Mouse (Mus musculus) liver, embryonic 11.5 days (tissue): ENCODE data around the gene Parpbp. TPM values are rescaled to one million over a fixed set of nuclear protein-coding genes. Genes with fewer than 3 reads are reported as not detected.

Source experiments
- ATAC-seq: fragments of 200-750 bp; cut with Nextera tagmentation; replicated peaks from 2 replicates; pipeline ENCODE4 v1.8.0; 2017; ENCODE audit warnings: moderate number of reproducible peaks, mild to moderate bottlenecking, moderate TSS enrichment, moderate library complexity; ENCODE audit not compliant: low FRiP score
- DNase-seq: peaks from one replicate; pipeline ENCODE4 v3.0.0-alpha.2; 2017; ENCODE audit warnings: low spot score
- H3K27ac ChIP-seq: fragments of 300-500 bp; sonication (generic); 2 replicates; pipeline ENCODE4 v1.5.1; 2014; ENCODE audit warnings: mild to moderate bottlenecking, low read depth, low read length, control low read depth
- H3K27me3 ChIP-seq: fragments of 300-500 bp; sonication (generic); replicated peaks from 2 replicates; pipeline ENCODE4 v1.6.1; 2014; ENCODE audit warnings: low read length, mixed read lengths; ENCODE audit not compliant: control insufficient read depth, insufficient read depth
- H3K36me3 ChIP-seq: fragments of 300-500 bp; sonication (generic); 2 replicates; pipeline ENCODE4 v1.6.1; 2014; ENCODE audit warnings: mild to moderate bottlenecking, low read length, moderate library complexity, mixed read lengths; ENCODE audit not compliant: control insufficient read depth, insufficient read depth
- H3K4me1 ChIP-seq: fragments of 300-500 bp; sonication (generic); replicated peaks from 2 replicates; pipeline ENCODE4 v1.6.1; 2014; ENCODE audit warnings: low read length, mixed read lengths; ENCODE audit not compliant: control insufficient read depth, insufficient read depth
- H3K4me2 ChIP-seq: fragments of 300-500 bp; sonication (generic); 2 replicates; pipeline ENCODE4 v1.6.1; 2014; ENCODE audit warnings: mild to moderate bottlenecking, control low read depth, moderate library complexity
- H3K4me3 ChIP-seq: fragments of 300-500 bp; sonication (generic); 2 replicates; pipeline ENCODE4 v1.5.1; 2014; ENCODE audit warnings: low read depth, low read length, control low read depth
- H3K9ac ChIP-seq: fragments of 300-500 bp; sonication (generic); 2 replicates; pipeline ENCODE4 v1.6.1; 2014; ENCODE audit warnings: low read depth, low read length, control low read depth
- H3K9me3 ChIP-seq: fragments of 300-500 bp; sonication (generic); 2 replicates; pipeline ENCODE4 v1.6.1; 2016; ENCODE audit warnings: low read length, inconsistent platforms, mixed read lengths; ENCODE audit not compliant: control insufficient read depth
- WGBS: fragments of 180-500 bp; shearing (Covaris S2); extraction: QIAGEN DNeasy Blood & Tissue Kit; methylation state at CpG from one replicate; pipeline ENCODE4 v1.1.7; 2014; 5-methylcytosine and 5-hydroxymethylcytosine counted together
- polyA plus RNA-seq: library from polyadenylated mRNA; unstranded; fragments of >200 nt; fragmentation: Nextera tagmentation; extraction: Ambion mirVana; gene quantifications from 2 replicates; pipeline ENCODE4 v1.2.1, GENCODE M21; 2014

The Parpbp gene
- polyA plus RNA-seq, 1 experiment from 2014 or later: 18.0 TPM

- Histone ChIP-seq H3K9ac (no peak overlapping the region), H3K4me2 (no peak overlapping the region), H3K27ac (no peak overlapping the region), H3K4me1 (no peaks in the 10 kb centered on the region), H3K36me3 (no peaks in the 10 kb centered on the region), H3K27me3 (no peaks in the 10 kb centered on the region), H3K9me3 (no peaks in the 10 kb centered on the region), H3K4me3 (no peak overlapping the region)
- ATAC-seq (no peak), DNase-seq (no peak)
- 75% methylated on average over 14 of the region's 14 CpGs for WGBS
These were observed 92.3 kb downstream of the Parpbp start for GRCm38 (mm10) chr10:88054233-88054985.

DNA sequence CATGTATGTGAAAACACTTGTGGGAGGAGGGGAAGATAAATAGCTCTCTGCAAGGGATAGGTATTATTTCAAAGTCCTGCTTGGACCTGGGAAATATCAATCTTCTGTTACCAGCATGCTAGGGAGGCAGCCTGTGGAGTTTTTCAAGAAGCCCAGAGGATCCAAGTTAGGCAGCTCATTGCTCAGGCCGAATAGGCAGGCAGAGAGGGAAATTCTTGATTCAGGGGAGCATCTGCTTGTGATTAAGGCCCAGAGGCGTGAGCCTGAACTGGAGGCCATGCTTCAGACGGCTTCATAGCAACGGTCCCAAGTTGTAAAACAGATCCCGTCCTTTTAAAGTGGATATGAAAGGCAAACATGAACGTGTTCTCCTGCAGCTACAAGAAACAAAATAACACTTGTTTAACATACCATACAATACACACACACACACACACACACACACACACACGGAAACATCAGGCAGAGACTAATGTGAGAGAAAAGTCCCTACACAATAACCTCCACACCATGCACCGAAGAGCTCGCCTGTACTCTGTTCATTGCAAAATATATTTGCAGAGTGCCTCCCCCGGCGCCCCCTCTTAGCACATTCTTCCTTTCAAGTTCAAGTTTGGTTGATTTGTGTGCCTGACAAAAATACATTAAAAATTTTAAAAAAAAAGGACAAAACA, 100.5 kb downstream of the Parpbp start:
- DNase-seq (no peak), ATAC-seq (no peak)
- H3K4me3 ChIP-seq: no peak overlapping the region
- no peaks in the 10 kb centered on the region for H3K36me3 ChIP-seq
- no peak overlapping the region for H3K4me2 ChIP-seq
- no peak overlapping the region for H3K27ac ChIP-seq
- no peak overlapping the region for H3K9ac ChIP-seq
- H3K4me1 ChIP-seq: no peaks in the 10 kb centered on the region
- no peaks in the 10 kb centered on the region for H3K27me3 ChIP-seq
- no peaks in the 10 kb centered on the region for H3K9me3 ChIP-seq
- WGBS: 65% methylated on average over 11 of the region's 11 CpGs

DNA sequence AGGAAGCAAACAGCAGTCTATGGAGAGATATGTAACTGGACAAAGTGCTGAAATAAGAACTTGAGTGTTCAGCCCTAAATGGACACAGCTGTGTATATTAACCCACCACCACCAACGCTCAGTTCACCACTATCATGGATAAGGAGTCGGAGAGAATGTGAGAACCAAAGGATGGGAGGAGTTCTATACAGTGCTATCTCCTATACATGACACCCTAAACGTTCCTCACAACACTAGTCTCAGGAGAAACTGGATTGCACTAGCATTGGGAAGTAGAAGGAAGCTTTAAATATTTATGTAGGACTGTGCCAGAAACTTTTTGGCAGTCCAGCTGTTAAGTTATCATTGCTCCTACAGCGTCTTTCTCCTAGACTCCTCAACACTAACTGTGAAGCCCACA, 102.4 kb downstream of the Parpbp start:
- Histone ChIP-seq H3K36me3 (no peaks in the 10 kb centered on the region), H3K27me3 (no peaks in the 10 kb centered on the region), H3K4me3 (no peak overlapping the region), H3K4me1 (no peaks in the 10 kb centered on the region), H3K9me3 (no peaks in the 10 kb centered on the region), H3K4me2 (no peak overlapping the region), H3K27ac (no peak overlapping the region), H3K9ac (no peak overlapping the region)
- DNase-seq (no peak), ATAC-seq (no peak)
- WGBS: 70% methylated on average over 4 of the region's 4 CpGs

Other genes starting within 250 kb of the Parpbp start
- gene Pmch, start 55.9 kb downstream of the Parpbp start, polyA plus RNA-seq: 0.27 and 1.1 TPM in 2 replicates
- 95.6 and 103 TPM in 2 replicates for gene Nup37, start 51 bp upstream of the Parpbp start, polyA plus RNA-seq
- gene Washc3, start 54.2 kb upstream of the Parpbp start, polyA plus RNA-seq: 56.6 and 58.7 TPM in 2 replicates
- gene Dram1, start 232.1 kb upstream of the Parpbp start, polyA plus RNA-seq: 0.99 and 1.0 TPM in 2 replicates
- gene Gnptab, start 232.2 kb upstream of the Parpbp start, polyA plus RNA-seq: 10.1 and 11.4 TPM in 2 replicates